11 mouse cellular contexts compared by ENCODE assay signal in the genomic region with DNA sequence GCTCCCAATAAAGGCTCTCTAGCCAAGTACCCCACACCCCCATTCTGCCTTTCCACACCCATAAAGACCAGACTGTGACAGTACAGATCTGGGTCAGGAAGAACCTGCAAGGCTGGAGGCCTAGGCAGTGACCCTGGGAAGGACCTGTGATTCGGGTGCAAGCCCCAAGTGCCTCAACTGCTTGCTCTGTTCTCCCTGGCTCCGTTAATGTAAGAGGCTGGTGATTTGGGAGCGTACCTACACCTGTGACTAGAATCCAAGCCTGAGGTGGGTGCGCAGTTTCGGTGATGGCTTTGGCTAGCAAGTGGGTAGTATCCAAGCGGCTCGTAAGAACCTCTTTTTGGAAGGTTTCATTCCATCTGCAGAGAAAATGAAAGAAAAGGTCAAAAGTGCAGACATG. TPM values are rescaled to one million over a fixed set of nuclear protein-coding genes. Genes with fewer than 3 reads are reported as not detected.
DNase-seq lines count a peak whose midpoint lies in the region; ATAC-seq and TF ChIP-seq lines count a peak whose summit lies in the region.
"Had no signal": no experiment of that assay in that cellular context is flagged by ENCODE, and none has a peak within 500 bp of the region (broad histone marks: within the 10 kb centered on the region; RNA-seq: fewer than 3 reads in every experiment).

No protein-coding gene starts in this region.

- no peak overlapping the region for H3K27ac ChIP-seq in forebrain, embryonic 10.5 days
- H3K27ac ChIP-seq in forebrain, embryonic 16.5 days (ENCODE audit: low read length), result no peak overlapping the region
- no peak overlapping the region for H3K27ac ChIP-seq in lung, embryonic 16.5 days (ENCODE audit: low read length)
- no peak overlapping the region for H3K27ac ChIP-seq in limb, embryonic 11.5 days (replicated peaks; ENCODE audit: low read depth, low read length)
- H3K27ac ChIP-seq in stomach, postnatal 0 days (replicated peaks), result peak overlapping the region; percentile 89
- H3K27ac ChIP-seq: macrophage had no signal

- H3K4me3 ChIP-seq in forebrain, embryonic 10.5 days, result peak overlapping the region; percentile 62; the same call in 1 of the 2 replicates
- no peak overlapping the region for H3K4me3 ChIP-seq in forebrain, embryonic 16.5 days (replicated peaks; ENCODE audit: low read length)
- H3K4me3 ChIP-seq in lung, embryonic 16.5 days (ENCODE audit: low read length), result no peak overlapping the region
- H3K4me3 ChIP-seq in limb, embryonic 11.5 days (ENCODE audit: low read depth, low read length), result no peak overlapping the region
- H3K4me3 ChIP-seq in stomach, postnatal 0 days (ENCODE audit: low read depth, low read length), result no peak overlapping the region

- no peak overlapping the region for H3K9ac ChIP-seq in forebrain, embryonic 16.5 days (replicated peaks; ENCODE audit: low read depth, low read length)
- H3K9ac ChIP-seq in lung, embryonic 16.5 days (ENCODE audit: low read length), result no peak overlapping the region
- H3K9ac ChIP-seq in limb, embryonic 11.5 days (ENCODE audit: low read length), result peak overlapping the region; percentile 37; the same call in 1 of the 2 replicates
- H3K9ac ChIP-seq in stomach, postnatal 0 days (ENCODE audit: low read length), result peak overlapping the region; percentile 85; the same call in 1 of the 2 replicates

- no peak for DNase-seq in forebrain, embryonic 10.5 days (ENCODE audit: extremely low spot score, low spot score)
- no peak for DNase-seq in lung, postnatal 25 days (ENCODE audit: low spot score)
- DNase-seq in limb, embryonic 11.5 days (ENCODE audit: low spot score), result no peak
- DNase-seq in stomach, postnatal 0 days (ENCODE audit: low spot score), result no peak
- DNase-seq in urinary bladder, postnatal 36 days (ENCODE audit: low spot score in 2 of 2), result no peak
- no peak for DNase-seq in natural killer cell, adult 2 months (ENCODE audit: low spot score in 2 of 2)
- DNase-seq: kidney, adult 11 months; thymus, postnatal 36 days had no signal

- no peaks in the 10 kb centered on the region for H3K27me3 ChIP-seq in forebrain, embryonic 10.5 days (ENCODE audit: poor library complexity, severe bottlenecking)
- H3K27me3 ChIP-seq in forebrain, embryonic 16.5 days (replicated peaks; ENCODE audit: control insufficient read depth, insufficient read depth, low read length), result no peaks in the 10 kb centered on the region
- no peaks in the 10 kb centered on the region for H3K27me3 ChIP-seq in lung, embryonic 16.5 days (ENCODE audit: control insufficient read depth, insufficient read depth, low read depth, low read length)
- no peaks in the 10 kb centered on the region for H3K27me3 ChIP-seq in limb, embryonic 11.5 days (ENCODE audit: control insufficient read depth, insufficient read depth, low read length)
- no peaks in the 10 kb centered on the region for H3K27me3 ChIP-seq in stomach, postnatal 0 days (ENCODE audit: control insufficient read depth, insufficient read depth, low read length)

- no peak for TF ChIP-seq CTCF in stomach, postnatal 0 days (IDR thresholded peaks at IDR 0.05; ENCODE audit: low read depth)

- no peak for ATAC-seq in forebrain, embryonic 16.5 days
- no peak for ATAC-seq in lung, embryonic 16.5 days (ENCODE audit: low read depth)
- ATAC-seq in limb, embryonic 11.5 days (ENCODE audit: insufficient number of reproducible peaks, low FRiP score, low TSS enrichment, low read depth), result no peak
- no peak for ATAC-seq in stomach, postnatal 0 days (ENCODE audit: low FRiP score, low TSS enrichment)

- H3K4me1 ChIP-seq in forebrain, embryonic 10.5 days, result peaks cover 26% of the 10 kb centered on the region
- H3K4me1 ChIP-seq in forebrain, embryonic 16.5 days (replicated peaks; ENCODE audit: control insufficient read depth, insufficient read depth, low read length), result peaks cover 16% of the 10 kb centered on the region
- H3K4me1 ChIP-seq in lung, embryonic 16.5 days (replicated peaks; ENCODE audit: control insufficient read depth, insufficient read depth, low read length), result peaks cover 9% of the 10 kb centered on the region; the same call in 1 of the 2 replicates
- peaks cover 14% of the 10 kb centered on the region; the same call in 1 of the 2 replicates for H3K4me1 ChIP-seq in limb, embryonic 11.5 days (ENCODE audit: control insufficient read depth, insufficient read depth, low read length)
- no peaks in the 10 kb centered on the region for H3K4me1 ChIP-seq in stomach, postnatal 0 days (replicated peaks; ENCODE audit: control insufficient read depth, insufficient read depth)

- peaks cover 44% of the 10 kb centered on the region for H3K36me3 ChIP-seq in forebrain, embryonic 10.5 days (replicated peaks)
- H3K36me3 ChIP-seq in forebrain, embryonic 16.5 days (ENCODE audit: control insufficient read depth, insufficient read depth), result peaks cover 4% of the 10 kb centered on the region; the same call in 1 of the 2 replicates
- peaks cover 31% of the 10 kb centered on the region for H3K36me3 ChIP-seq in lung, embryonic 16.5 days (ENCODE audit: control insufficient read depth, insufficient read depth, low read length)
- peaks cover 33% of the 10 kb centered on the region for H3K36me3 ChIP-seq in limb, embryonic 11.5 days (ENCODE audit: control insufficient read depth, insufficient read depth, low read length)
- peaks cover 23% of the 10 kb centered on the region for H3K36me3 ChIP-seq in stomach, postnatal 0 days (ENCODE audit: control insufficient read depth, insufficient read depth, low read length)

- WGBS in forebrain, embryonic 10.5 days, result 89% methylated on average over 7 of the region's 7 CpGs
- WGBS in forebrain, embryonic 16.5 days, result 93% methylated on average over 7 of the region's 7 CpGs
- 84% methylated on average over 7 of the region's 7 CpGs for WGBS in lung, embryonic 16.5 days
- WGBS in limb, embryonic 11.5 days, result 87% methylated on average over 7 of the region's 7 CpGs
- WGBS in stomach, postnatal 0 days, result 84% methylated on average over 7 of the region's 7 CpGs

- H3K4me2 ChIP-seq in forebrain, embryonic 16.5 days (ENCODE audit: low read length), result no peak overlapping the region
- peak overlapping the region; percentile 95 for H3K4me2 ChIP-seq in lung, embryonic 16.5 days (ENCODE audit: low read depth, low read length)
- H3K4me2 ChIP-seq in limb, embryonic 11.5 days (ENCODE audit: low read depth, severe bottlenecking), result peak overlapping the region; percentile 67; the same call in 1 of the 2 replicates
- H3K4me2 ChIP-seq in stomach, postnatal 0 days (replicated peaks; ENCODE audit: low read depth), result peak overlapping the region; percentile 90; the same call in 1 of the 2 replicates

- no peak for TF ChIP-seq EP300 in stomach, postnatal 0 days (optimal IDR thresholded peaks at IDR 0.05)

- no peaks in the 10 kb centered on the region for H3K9me3 ChIP-seq in forebrain, embryonic 10.5 days
- no peaks in the 10 kb centered on the region for H3K9me3 ChIP-seq in forebrain, embryonic 16.5 days (ENCODE audit: control insufficient read depth, low read length)
- no peaks in the 10 kb centered on the region for H3K9me3 ChIP-seq in lung, embryonic 16.5 days (ENCODE audit: control insufficient read depth, low read length)
- H3K9me3 ChIP-seq in limb, embryonic 11.5 days (ENCODE audit: control insufficient read depth, low read length), result no peaks in the 10 kb centered on the region
- H3K9me3 ChIP-seq in stomach, postnatal 0 days (ENCODE audit: control insufficient read depth, low read length), result no peaks in the 10 kb centered on the region

RNA-seq across cellular contexts. Expression of a gene that starts 1.1 kb away (rescaled TPM):
- polyA plus RNA-seq in forebrain, embryonic 10.5 days (2016; fragmentation: Nextera tagmentation; extraction: Ambion mirVana), result 41.9 and 48.9 TPM in 2 replicates
- polyA plus RNA-seq in forebrain, embryonic 16.5 days (2015; fragmentation: Nextera tagmentation; extraction: Ambion mirVana), result 102 and 128 TPM in 2 replicates
- 55.0 and 55.9 TPM in 2 replicates for polyA plus RNA-seq in lung, embryonic 16.5 days (2015; fragmentation: Nextera tagmentation; extraction: Ambion mirVana)
- 67.2 and 70.2 TPM in 2 replicates for polyA plus RNA-seq in limb, embryonic 11.5 days (2014; fragmentation: Nextera tagmentation; extraction: Ambion mirVana)
- 48.4 and 52.0 TPM in 2 replicates for polyA plus RNA-seq in stomach, postnatal 0 days (2015; fragmentation: Nextera tagmentation; extraction: Ambion mirVana)

RNA-seq across cellular contexts. Expression of a gene that starts 14.2 kb away (rescaled TPM):
- 22.7 and 25.3 TPM in 2 replicates for polyA plus RNA-seq in forebrain, embryonic 10.5 days (2016; fragmentation: Nextera tagmentation; extraction: Ambion mirVana)
- 10.3 and 11.1 TPM in 2 replicates for polyA plus RNA-seq in forebrain, embryonic 16.5 days (2015; fragmentation: Nextera tagmentation; extraction: Ambion mirVana)
- 17.8 and 19.5 TPM in 2 replicates for polyA plus RNA-seq in lung, embryonic 16.5 days (2015; fragmentation: Nextera tagmentation; extraction: Ambion mirVana)
- 17.4 and 18.4 TPM in 2 replicates for polyA plus RNA-seq in limb, embryonic 11.5 days (2014; fragmentation: Nextera tagmentation; extraction: Ambion mirVana)
- polyA plus RNA-seq in stomach, postnatal 0 days (2015; fragmentation: Nextera tagmentation; extraction: Ambion mirVana), result 6.4 and 7.5 TPM in 2 replicates

RNA-seq across cellular contexts. Expression of a gene that starts 14.8 kb away (rescaled TPM):
- 0.10 and 0.12 TPM in 2 replicates for polyA plus RNA-seq in forebrain, embryonic 10.5 days (2016; fragmentation: Nextera tagmentation; extraction: Ambion mirVana)
- 0.14 and 0.21 TPM in 2 replicates for polyA plus RNA-seq in forebrain, embryonic 16.5 days (2015; fragmentation: Nextera tagmentation; extraction: Ambion mirVana)
- 1.1 and 1.2 TPM in 2 replicates for polyA plus RNA-seq in lung, embryonic 16.5 days (2015; fragmentation: Nextera tagmentation; extraction: Ambion mirVana)
- 0.11 and 0.27 TPM in 2 replicates for polyA plus RNA-seq in limb, embryonic 11.5 days (2014; fragmentation: Nextera tagmentation; extraction: Ambion mirVana)
- polyA plus RNA-seq in stomach, postnatal 0 days (2015; fragmentation: Nextera tagmentation; extraction: Ambion mirVana), result 0.56 and 0.65 TPM in 2 replicates
- polyA plus RNA-seq: macrophage had no signal

RNA-seq across cellular contexts. Expression of a gene that starts 45.1 kb away (rescaled TPM):
- 24.5 and 25.8 TPM in 2 replicates for polyA plus RNA-seq in forebrain, embryonic 10.5 days (2016; fragmentation: Nextera tagmentation; extraction: Ambion mirVana)
- 11.3 and 13.2 TPM in 2 replicates for polyA plus RNA-seq in forebrain, embryonic 16.5 days (2015; fragmentation: Nextera tagmentation; extraction: Ambion mirVana)
- 16.9 and 18.8 TPM in 2 replicates for polyA plus RNA-seq in lung, embryonic 16.5 days (2015; fragmentation: Nextera tagmentation; extraction: Ambion mirVana)
- 21.6 and 24.7 TPM in 2 replicates for polyA plus RNA-seq in limb, embryonic 11.5 days (2014; fragmentation: Nextera tagmentation; extraction: Ambion mirVana)
- polyA plus RNA-seq in stomach, postnatal 0 days (2015; fragmentation: Nextera tagmentation; extraction: Ambion mirVana), result 2.8 and 3.2 TPM in 2 replicates

RNA-seq across cellular contexts. Expression of a gene that starts 45.5 kb away (rescaled TPM):
- polyA plus RNA-seq in forebrain, embryonic 10.5 days (2016; fragmentation: Nextera tagmentation; extraction: Ambion mirVana), result not detected in 2 replicates
- polyA plus RNA-seq in forebrain, embryonic 16.5 days (2015; fragmentation: Nextera tagmentation; extraction: Ambion mirVana), result 0.27 and 0.61 TPM in 2 replicates
- polyA plus RNA-seq in lung, embryonic 16.5 days (2015; fragmentation: Nextera tagmentation; extraction: Ambion mirVana), result 6.5 and 8.9 TPM in 2 replicates
- not detected in 2 replicates for polyA plus RNA-seq in limb, embryonic 11.5 days (2014; fragmentation: Nextera tagmentation; extraction: Ambion mirVana)
- 15.4 and 17.5 TPM in 2 replicates for polyA plus RNA-seq in stomach, postnatal 0 days (2015; fragmentation: Nextera tagmentation; extraction: Ambion mirVana)
- polyA plus RNA-seq: macrophage had no signal

Comparison
In these comparisons a context has a peak if more than half of its experiments do, and no peak if none do; other contexts are left out.
1. H3K9ac ChIP-seq: peak in limb, embryonic 11.5 days (single experiment) and stomach, postnatal 0 days (single experiment); none in forebrain, embryonic 16.5 days (single experiment) and lung, embryonic 16.5 days (single experiment).